Mouse (Mus musculus) neural tube, embryonic 14.5 days (tissue): Measurements from ENCODE around the gene Akr7a5. TPM values are rescaled to one million over a fixed set of nuclear protein-coding genes. Genes with fewer than 3 reads are reported as not detected.

Source experiments
- ATAC-seq: fragments of 200-750 bp; cut with Nextera tagmentation; 2 replicates; pipeline ENCODE4 v1.8.0; 2017; ENCODE audit warnings: low read depth, mild to moderate bottlenecking, moderate TSS enrichment, moderate library complexity
- H3K27ac ChIP-seq: fragments of 300-500 bp; sonication (generic); 2 replicates; pipeline ENCODE4 v1.5.1; 2014; ENCODE audit warnings: low read depth, mild to moderate bottlenecking, control low read depth, low read length, moderate library complexity, mixed read lengths
- H3K27me3 ChIP-seq: fragments of 300-500 bp; sonication (generic); 2 replicates; pipeline ENCODE4 v1.6.1; 2014; ENCODE audit warnings: low read length; ENCODE audit not compliant: control insufficient read depth, insufficient read depth
- H3K36me3 ChIP-seq: fragments of 300-500 bp; sonication (generic); 2 replicates; pipeline ENCODE4 v1.6.1; 2014; ENCODE audit warnings: low read length, mixed read lengths; ENCODE audit not compliant: control insufficient read depth, insufficient read depth
- H3K4me1 ChIP-seq: fragments of 300-500 bp; sonication (generic); 2 replicates; pipeline ENCODE4 v1.6.1; 2014; ENCODE audit warnings: low read length; ENCODE audit not compliant: control insufficient read depth, insufficient read depth
- H3K4me2 ChIP-seq: fragments of 300-500 bp; sonication (generic); 2 replicates; pipeline ENCODE4 v1.6.1; 2014; ENCODE audit warnings: mild to moderate bottlenecking, low read depth, low read length, control low read depth
- H3K4me3 ChIP-seq: fragments of 300-500 bp; sonication (generic); 2 replicates; pipeline ENCODE4 v1.5.1; 2014; ENCODE audit warnings: low read depth, low read length, control low read depth, mixed read lengths
- H3K9ac ChIP-seq: fragments of 300-500 bp; sonication (generic); replicated peaks from 2 replicates; pipeline ENCODE4 v1.6.1; 2014; ENCODE audit warnings: low read depth, mild to moderate bottlenecking, control low read depth, low read length, mixed read lengths
- H3K9me3 ChIP-seq: fragments of 300-500 bp; sonication (generic); 2 replicates; pipeline ENCODE4 v1.6.1; 2016; ENCODE audit warnings: low read length; ENCODE audit not compliant: control insufficient read depth
- WGBS: fragments of 180-500 bp; shearing (Covaris S2); extraction: QIAGEN DNeasy Blood & Tissue Kit; methylation state at CpG from one replicate; pipeline ENCODE4 v1.1.7; 2014; 5-methylcytosine and 5-hydroxymethylcytosine counted together
- polyA plus RNA-seq: library from polyadenylated mRNA; unstranded; fragments of >200 nt; fragmentation: Nextera tagmentation; extraction: Ambion mirVana; gene quantifications from 2 replicates; pipeline ENCODE4 v1.2.1, GENCODE M21; 2014

Gene Akr7a5
- 52.8 and 55.5 TPM in 2 replicates for polyA plus RNA-seq

DNA sequence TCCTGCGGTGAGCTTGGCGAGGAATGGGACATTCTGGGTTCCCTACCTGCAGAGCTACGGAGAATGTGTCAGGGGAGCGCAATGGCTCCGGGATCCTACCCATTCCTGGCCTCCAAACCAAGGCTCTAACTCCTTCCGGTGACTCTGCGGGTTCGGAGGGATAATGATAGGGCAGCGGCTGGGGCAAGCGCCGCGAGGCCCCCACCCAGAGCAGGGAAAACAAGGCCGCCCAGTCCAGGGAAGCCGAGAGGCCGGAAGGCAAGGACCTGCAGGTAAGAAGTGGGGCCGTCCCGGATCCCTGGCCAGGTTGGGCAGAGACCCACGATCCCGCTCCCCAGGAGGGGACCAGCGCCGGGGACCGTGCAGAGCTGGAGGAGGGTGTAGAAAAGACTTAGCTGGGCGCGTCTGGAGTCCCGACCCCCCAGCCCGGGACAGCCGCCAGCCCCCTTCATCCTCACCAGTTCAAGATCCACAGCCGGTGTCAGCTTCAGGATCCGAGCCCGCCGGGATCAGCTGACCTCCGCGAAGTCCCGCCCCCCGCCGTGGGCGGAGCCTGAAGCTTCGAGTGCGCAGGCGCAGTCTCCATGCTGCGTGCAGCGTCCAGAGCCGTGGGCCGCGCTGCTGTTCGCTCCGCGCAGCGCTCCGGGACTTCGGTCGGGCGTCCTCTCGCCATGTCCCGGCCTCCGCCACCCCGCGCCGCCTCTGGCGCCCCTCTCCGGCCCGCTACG lies at the start of gene Akr7a5, which contains the start of gene Pqlc2:
Akr7a5 (plus strand) TSS at position 574 of the 728 bp plus-strand sequence.
Pqlc2 (minus strand) TSS at position 538 of the 728 bp plus-strand sequence.
- ATAC-seq, result peak; percentile 86
- H3K4me3 ChIP-seq, result peak within 1 kb of the TSS; percentile 88
- H3K27ac ChIP-seq, result peak within 1 kb of the TSS; percentile 49
- WGBS, result under 1% methylated on average over 52 of the region's 63 CpGs
- H3K36me3 ChIP-seq, result peaks cover 8% of the 10 kb centered on the region; the same call in 1 of the 2 replicates
- no peaks in the 10 kb centered on the region for H3K9me3 ChIP-seq
- H3K4me2 ChIP-seq, result peak within 1 kb of the TSS; percentile 97
- H3K9ac ChIP-seq, result peak within 1 kb of the TSS; percentile 79
- H3K27me3 ChIP-seq, result no peaks in the 10 kb centered on the region
- peaks cover 15% of the 10 kb centered on the region for H3K4me1 ChIP-seq

DNA sequence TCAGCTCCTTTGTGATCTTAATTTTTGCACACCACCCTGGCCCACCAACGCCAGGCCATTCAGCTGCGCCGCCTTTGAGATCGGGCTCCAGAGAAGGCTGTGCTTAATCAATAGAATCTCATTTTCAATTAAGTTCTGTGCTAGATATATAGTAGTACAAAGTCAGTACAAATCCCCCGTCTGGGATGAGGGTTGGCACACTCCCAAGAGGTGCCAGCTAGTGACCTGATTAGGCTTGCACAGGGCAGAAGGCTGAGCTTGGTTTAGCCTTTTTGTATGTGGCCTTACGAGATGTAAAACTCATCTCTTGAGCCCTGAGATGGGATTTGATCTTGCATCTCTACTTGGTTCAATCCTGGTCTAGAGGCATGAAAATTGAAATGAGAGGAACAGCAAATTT lies 47.6 kb upstream of the Akr7a5 start:
- Histone ChIP-seq H3K9ac (no peak overlapping the region), H3K4me3 (no peak overlapping the region), H3K27me3 (no peaks in the 10 kb centered on the region), H3K4me2 (no peak overlapping the region), H3K36me3 (peaks cover 35% of the 10 kb centered on the region), H3K27ac (no peak overlapping the region), H3K9me3 (no peaks in the 10 kb centered on the region), H3K4me1 (no peaks in the 10 kb centered on the region)
- WGBS, result 94% methylated on average over 6 of the region's 6 CpGs
- ATAC-seq, result no peak

DNA sequence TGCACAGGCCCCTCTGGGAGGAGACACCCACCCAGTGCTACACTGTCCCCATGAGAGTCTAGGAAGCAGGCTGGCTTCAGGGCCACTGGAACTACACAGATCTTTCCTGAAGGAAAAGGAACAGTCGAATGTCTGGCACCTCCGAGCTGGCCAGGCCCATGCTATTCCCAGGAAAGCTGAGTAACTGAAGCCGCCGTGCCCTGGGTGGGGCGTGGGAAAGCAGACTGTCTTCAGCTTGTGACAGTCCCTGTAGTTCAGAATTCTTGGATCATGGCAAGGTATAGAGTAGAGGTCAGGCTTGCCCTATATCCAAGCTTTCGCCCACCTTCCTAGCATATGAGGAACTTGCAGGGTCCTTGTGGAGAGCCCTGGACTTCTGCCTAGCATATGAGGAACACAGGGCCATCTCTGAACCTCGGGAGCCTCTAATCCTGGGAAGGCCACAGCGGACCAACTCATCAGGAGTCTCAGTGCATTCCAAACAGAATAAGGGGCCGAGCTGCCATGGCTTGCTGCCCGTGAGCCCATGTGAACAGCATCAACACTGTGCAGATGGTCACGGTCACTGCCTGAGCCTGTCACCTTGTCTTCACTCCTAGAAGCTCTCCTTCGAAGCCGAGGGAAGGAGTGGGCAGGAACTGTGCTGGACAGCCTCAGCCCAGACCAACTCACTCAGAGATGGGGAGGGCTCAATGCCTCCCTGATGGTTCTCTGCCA lies 44.6 kb upstream of the Akr7a5 start:
- 89% methylated on average over 13 of the region's 13 CpGs for WGBS

DNA sequence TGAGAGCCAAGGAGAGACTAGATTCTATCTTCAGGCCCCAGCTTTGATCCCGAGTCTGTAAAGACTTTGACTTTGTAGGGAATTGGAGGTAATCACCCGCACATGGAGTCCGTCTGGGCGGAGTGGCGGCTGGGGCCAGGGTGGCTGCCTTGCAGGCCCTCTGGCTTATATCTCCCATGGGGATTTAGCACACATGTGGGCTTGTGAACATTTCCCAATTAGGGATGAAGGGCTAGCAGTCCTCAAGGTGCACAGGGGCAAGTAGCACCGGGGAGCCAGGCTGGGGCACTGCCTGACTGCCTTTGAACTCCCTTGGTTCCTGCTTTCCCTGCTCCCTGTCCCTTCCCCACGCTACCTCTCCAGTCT lies 44.1 kb upstream of the Akr7a5 start:
- Histone ChIP-seq H3K9ac (no peak overlapping the region), H3K27me3 (no peaks in the 10 kb centered on the region), H3K36me3 (peaks cover 29% of the 10 kb centered on the region), H3K27ac (no peak overlapping the region), H3K4me1 (no peaks in the 10 kb centered on the region), H3K4me2 (no peak overlapping the region), H3K9me3 (no peaks in the 10 kb centered on the region), H3K4me3 (no peak overlapping the region)
- 86% methylated on average over 7 of the region's 7 CpGs for WGBS
- no peak for ATAC-seq

More for the DNA sequence above, 44.6 kb upstream of the Akr7a5 start:
- no peak overlapping the region for H3K4me2 ChIP-seq
- no peaks in the 10 kb centered on the region for H3K4me1 ChIP-seq
- H3K9me3 ChIP-seq, result no peaks in the 10 kb centered on the region
- no peaks in the 10 kb centered on the region for H3K27me3 ChIP-seq
- no peak for ATAC-seq
- no peak overlapping the region for H3K9ac ChIP-seq
- no peak overlapping the region for H3K27ac ChIP-seq
- peaks cover 29% of the 10 kb centered on the region for H3K36me3 ChIP-seq
- no peak overlapping the region for H3K4me3 ChIP-seq

DNA sequence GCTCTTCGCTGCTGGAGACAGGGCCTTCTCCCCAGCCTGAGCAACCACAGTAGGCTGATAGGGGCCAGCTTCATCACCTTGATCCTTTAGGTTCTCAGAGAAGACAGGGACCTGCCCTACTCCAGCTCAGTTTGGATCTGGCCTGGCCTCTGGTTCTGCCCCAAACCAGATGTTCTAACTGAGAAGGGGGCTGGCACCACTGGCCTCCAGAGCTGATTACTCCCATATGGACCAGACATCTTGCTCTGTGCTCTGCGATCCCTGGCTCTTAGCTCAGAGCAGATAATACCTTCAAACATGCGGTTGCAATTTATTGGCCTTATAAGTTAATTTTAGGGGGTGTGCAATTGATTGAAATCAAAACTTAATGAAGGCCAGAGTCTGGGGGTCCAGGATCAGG lies 43.2 kb upstream of the Akr7a5 start:
- WGBS, result 80% methylated on average over 3 of the region's 3 CpGs
- no peaks in the 10 kb centered on the region for H3K27me3 ChIP-seq
- H3K4me1 ChIP-seq, result no peaks in the 10 kb centered on the region
- no peak overlapping the region for H3K9ac ChIP-seq
- no peak overlapping the region for H3K27ac ChIP-seq
- no peak for ATAC-seq
- H3K9me3 ChIP-seq, result no peaks in the 10 kb centered on the region
- peaks cover 23% of the 10 kb centered on the region for H3K36me3 ChIP-seq
- no peak overlapping the region for H3K4me3 ChIP-seq
- no peak overlapping the region for H3K4me2 ChIP-seq

DNA sequence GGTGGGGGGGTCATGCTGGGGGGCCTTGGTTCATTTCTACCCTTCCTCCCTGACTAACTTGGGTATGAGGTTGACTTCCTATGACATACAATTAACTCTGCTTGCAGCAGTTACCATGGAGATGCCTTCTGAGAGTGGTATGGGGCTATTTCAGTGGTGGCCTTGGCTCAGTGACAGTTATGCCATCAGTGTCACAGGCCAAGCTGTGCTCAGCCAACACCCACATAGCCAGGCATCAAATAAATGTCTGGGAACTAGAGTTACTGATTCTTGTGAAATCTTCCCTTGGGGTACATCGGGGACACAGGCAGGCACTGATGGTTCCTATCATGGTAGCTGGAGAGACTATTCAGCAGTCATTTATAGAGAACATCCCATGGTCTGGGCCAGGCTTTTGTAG lies 42.3 kb upstream of the Akr7a5 start:
- Histone ChIP-seq H3K27me3 (no peaks in the 10 kb centered on the region), H3K4me1 (no peaks in the 10 kb centered on the region), H3K9ac (no peak overlapping the region), H3K4me3 (no peak overlapping the region), H3K27ac (no peak overlapping the region), H3K4me2 (no peak overlapping the region), H3K36me3 (peaks cover 14% of the 10 kb centered on the region; the same call in 1 of the 2 replicates), H3K9me3 (no peaks in the 10 kb centered on the region)
- 80% methylated on average over 1 of the region's 1 CpGs for WGBS
- no peak for ATAC-seq

DNA sequence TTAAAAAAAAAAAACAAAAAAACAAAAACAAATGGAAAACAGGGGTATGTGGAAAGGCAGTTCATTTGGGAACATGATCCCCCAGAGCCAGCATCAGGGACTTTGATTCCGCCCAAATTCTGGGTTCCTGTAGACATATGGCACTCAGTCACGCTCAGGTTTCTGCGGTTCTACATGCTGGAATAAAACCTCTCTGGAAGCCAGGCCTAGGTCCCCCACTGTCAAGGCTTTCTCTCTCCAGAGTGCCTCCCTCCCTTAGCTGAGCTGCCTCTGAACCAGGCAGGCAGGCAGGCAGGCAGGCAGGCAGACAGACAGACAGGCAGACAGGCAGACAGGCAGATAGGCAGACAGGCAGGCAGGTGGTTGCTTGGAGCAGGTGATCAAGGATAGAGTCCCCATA lies 40.4 kb upstream of the Akr7a5 start:
- 88% methylated on average over 3 of the region's 3 CpGs for WGBS

DNA sequence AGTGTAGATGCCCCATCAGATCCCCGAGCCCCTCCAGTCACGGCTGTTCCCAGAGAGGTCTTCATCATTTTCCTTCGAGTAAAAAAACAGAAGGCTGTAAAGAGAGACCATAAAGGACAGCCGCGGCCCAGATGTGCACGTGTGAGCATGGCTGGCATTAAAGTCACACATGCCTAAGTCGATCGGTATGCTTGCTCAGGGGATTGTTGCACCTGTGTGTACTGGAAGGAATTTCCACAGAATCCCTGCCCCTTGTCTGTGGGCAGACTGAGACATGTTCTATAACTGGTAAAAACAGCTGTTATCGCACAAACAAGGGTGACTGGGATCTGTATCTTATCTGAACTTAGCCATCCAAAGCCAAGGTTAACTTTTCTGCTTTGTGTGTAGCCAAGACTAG lies 39.0 kb upstream of the Akr7a5 start:
- H3K36me3 ChIP-seq, result no peaks in the 10 kb centered on the region
- no peaks in the 10 kb centered on the region for H3K27me3 ChIP-seq
- WGBS, result 78% methylated on average over 9 of the region's 9 CpGs

More for the DNA sequence above, 40.4 kb upstream of the Akr7a5 start:
- Histone ChIP-seq H3K9me3 (no peaks in the 10 kb centered on the region), H3K9ac (no peak overlapping the region), H3K4me1 (no peaks in the 10 kb centered on the region), H3K27me3 (no peaks in the 10 kb centered on the region), H3K4me3 (no peak overlapping the region), H3K27ac (no peak overlapping the region), H3K36me3 (no peaks in the 10 kb centered on the region), H3K4me2 (no peak overlapping the region)
- no peak for ATAC-seq

More for the DNA sequence above, 39.0 kb upstream of the Akr7a5 start:
- no peak overlapping the region for H3K4me2 ChIP-seq
- no peak overlapping the region for H3K27ac ChIP-seq
- H3K9ac ChIP-seq, result no peak overlapping the region
- H3K4me1 ChIP-seq, result no peaks in the 10 kb centered on the region
- no peak overlapping the region for H3K4me3 ChIP-seq
- no peaks in the 10 kb centered on the region for H3K9me3 ChIP-seq
- ATAC-seq, result no peak
